Mouse (Mus musculus) spleen, postnatal 0 days (tissue): ENCODE data around the gene Cotl1. TPM values are rescaled to one million over a fixed set of nuclear protein-coding genes. Genes with fewer than 3 reads are reported as not detected.

Experiments used
- polyA plus RNA-seq: library from polyadenylated mRNA; unstranded; fragments of >200 nt; fragmentation: Nextera tagmentation; extraction: Ambion mirVana; gene quantifications from 2 replicates; pipeline ENCODE4 v1.2.1, GENCODE M21; 2015

Gene Cotl1
- polyA plus RNA-seq: 48.4 and 63.3 TPM in 2 replicates

DNA sequence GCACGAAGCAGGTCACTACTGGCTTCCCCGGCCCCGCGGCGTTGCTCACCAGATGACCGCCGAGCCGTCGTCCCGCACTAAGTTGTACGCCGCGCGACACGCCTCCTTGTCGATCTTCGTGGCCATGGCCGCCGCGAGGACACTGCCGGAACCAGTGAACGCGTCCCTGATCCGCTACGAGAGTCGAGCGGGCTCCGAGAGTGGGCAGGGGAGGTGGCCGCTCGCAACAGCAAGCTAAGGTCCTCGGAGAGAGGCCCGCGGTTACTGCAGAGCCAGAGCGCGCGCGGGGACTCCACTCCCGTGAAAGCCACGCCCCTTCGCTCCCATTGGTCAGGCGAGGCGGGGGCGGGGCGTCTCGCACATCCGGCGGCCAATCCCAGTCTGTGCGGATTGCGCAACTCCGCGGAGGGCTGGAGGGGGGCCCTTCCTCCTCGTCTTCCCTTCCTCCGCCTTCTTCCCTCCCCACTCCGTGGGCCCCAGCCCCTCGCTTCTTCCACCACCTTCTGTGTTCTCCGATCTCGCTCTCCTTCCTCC is at the start of gene Cotl1:
Cotl1 (minus strand) TSS at position 270 of the 534 bp plus-strand sequence.

DNA sequence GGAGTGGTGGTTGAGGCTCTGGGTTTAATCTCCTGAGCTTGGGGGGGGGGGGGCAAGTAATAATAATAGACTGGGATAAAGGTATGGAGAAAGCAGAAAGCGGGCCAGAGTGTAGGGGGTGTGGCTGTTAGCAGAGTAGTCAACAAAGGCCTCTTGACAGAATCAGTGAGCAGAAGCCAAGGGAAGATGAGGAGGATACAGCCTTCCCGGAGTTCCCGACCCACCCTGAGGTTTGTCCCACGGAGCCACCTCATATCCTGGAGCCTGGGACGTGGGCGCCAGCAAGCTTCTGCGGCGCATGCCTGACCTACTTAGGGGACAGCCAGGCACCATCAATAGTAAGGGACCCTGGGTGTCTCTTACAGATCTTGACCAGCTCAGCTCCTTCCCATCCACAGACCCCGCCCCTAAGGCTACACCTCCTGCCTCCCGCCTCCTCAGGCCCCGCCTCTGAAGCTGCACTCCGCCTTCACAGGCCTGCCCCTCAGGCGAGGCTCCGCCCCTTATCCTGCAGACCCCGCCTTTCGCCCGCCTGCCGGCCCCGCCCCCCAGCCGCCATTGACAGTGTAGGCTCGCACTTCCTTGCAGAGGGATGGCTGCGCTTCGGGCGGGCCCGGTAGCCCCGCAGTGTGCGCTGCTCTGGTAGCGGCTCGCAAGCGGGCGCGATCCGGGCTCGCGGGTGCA is 21.5 kb upstream of the Cotl1 start, which contains the start of gene Klhl36:
Klhl36 (plus strand) TSS at position 561 of the 684 bp plus-strand sequence.

DNA sequence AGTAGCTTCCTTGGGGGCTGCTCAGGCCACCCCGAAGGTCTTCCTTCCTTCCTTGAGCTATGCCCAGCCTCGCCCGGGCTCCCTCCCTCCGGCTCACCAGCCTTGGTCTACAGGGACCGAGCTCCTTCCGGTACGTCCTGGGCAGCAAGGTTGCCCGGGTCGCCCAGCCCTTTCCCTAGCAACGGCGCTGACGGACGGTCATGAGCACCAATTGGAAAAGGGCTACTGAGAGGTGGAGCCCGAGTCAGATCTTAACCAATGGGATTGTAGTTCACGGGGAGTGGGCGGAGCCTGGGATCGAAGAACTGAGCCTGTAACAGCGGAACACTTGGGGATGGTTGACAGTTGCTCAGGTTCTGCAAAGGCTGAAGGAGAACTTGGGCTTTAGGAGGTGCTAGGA is 62.1 kb downstream of the Cotl1 start, which contains the start of gene Tldc1:
Tldc1 (minus strand) TSS at position 154 of the 400 bp plus-strand sequence.

Other genes with a start within 250 kb of the Cotl1 start
- 8.2 and 9.6 TPM in 2 replicates for gene Taf1c, start 235.3 kb downstream of the Cotl1 start, polyA plus RNA-seq
- gene Adad2, start 227.8 kb downstream of the Cotl1 start, polyA plus RNA-seq: not detected in 2 replicates
- gene Kcng4, start 204.9 kb downstream of the Cotl1 start, polyA plus RNA-seq: 0.04 and 0.06 TPM in 2 replicates
- 3.5 and 4.4 TPM in 2 replicates for gene Wfdc1, start 174.2 kb downstream of the Cotl1 start, polyA plus RNA-seq
- gene Atp2c2, start 140.5 kb downstream of the Cotl1 start, polyA plus RNA-seq: 0.07 and 0.11 TPM in 2 replicates
- gene Tldc1, start 62.1 kb downstream of the Cotl1 start, polyA plus RNA-seq: 5.7 and 6.4 TPM in 2 replicates
- gene Klhl36, start 21.7 kb upstream of the Cotl1 start, polyA plus RNA-seq: 7.4 and 8.5 TPM in 2 replicates
- 48.6 and 53.2 TPM in 2 replicates for gene Usp10, start 69.8 kb upstream of the Cotl1 start, polyA plus RNA-seq
- gene Gm20388, start 70.3 kb upstream of the Cotl1 start, polyA plus RNA-seq: not detected in 2 replicates
- 12.0 and 12.5 TPM in 2 replicates for gene Crispld2, start 151.9 kb upstream of the Cotl1 start, polyA plus RNA-seq